Mouse (Mus musculus): ENCODE results near the gene Cep41.

- TF ChIP-seq POLR2A (IDR thresholded peaks at IDR 0.05; ENCODE audit: borderline replicate concordance, extremely low read depth, insufficient read depth, insufficient read length, poor library complexity, severe bottlenecking) (no peak), CTCF (IDR thresholded peaks at IDR 0.05; ENCODE audit: borderline replicate concordance, extremely low read depth, insufficient read depth, insufficient read length) (no peak)
Measured at GRCm38 (mm10) chr6:30703977-30704602, 10.5 kb upstream of the Cep41 start.
